Mouse (Mus musculus) skeletal muscle tissue, adult 2 months (tissue): ENCODE results near the gene Hoxb6.

Source experiments
- DNase-seq: peaks from one replicate; pipeline ENCODE4 v3.0.0-alpha.2; 2012; ENCODE audit warnings: low read depth, low spot score

Gene Hoxb6

DNA sequence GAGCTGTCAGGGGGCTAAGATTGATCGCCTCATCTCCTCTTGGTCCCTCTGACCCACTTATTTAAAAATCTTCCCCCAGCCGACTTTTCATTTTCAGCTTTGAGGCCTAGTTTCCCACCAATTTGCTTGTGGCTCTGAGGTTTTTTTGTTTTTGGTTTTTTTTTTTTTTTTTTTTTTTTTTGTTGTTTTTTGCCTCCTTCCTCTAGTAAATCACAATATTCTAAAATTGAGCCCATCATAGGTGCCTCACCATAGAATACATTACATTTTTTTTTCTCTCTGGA, 58.0 kb downstream of the Hoxb6 start, which contains the start of gene Hoxb2:
Gene Hoxb2, plus strand, starts transcription at position 185 of the 284 bp plus-strand sequence.
- no peak for DNase-seq

DNA sequence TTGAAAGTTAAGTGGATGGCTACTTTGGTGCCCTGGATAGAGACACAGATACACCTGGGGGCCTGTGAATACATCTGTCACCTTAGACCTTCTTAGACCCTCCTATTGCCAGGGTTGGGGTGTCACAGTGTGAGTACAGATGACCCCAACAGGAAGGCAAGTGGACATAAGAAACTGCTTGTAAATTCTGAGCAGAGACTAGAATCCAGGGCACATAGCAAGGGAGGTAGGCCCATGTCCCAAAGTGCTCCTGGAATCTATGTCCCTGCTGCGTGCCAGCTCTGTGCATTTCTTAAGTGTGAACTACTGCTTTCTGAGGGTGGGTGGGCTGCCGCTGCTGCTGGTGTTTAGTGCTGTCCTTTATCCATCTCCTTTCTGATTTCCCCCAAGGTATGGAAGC, 58.5 kb downstream of the Hoxb6 start:
- DNase-seq, result no peak
